Mouse (Mus musculus) cerebellum, adult 18-20 months (tissue): ENCODE measurements around the gene Sorbs2.
"Not testable (repeated sequence)": the region's sequence is repeated elsewhere in the genome, so short reads cannot be mapped to it uniquely, and the experiment has no call there.

Experiments
- DNase-seq, 2 experiments: peaks; one replicate each; pipeline ENCODE4 v3.0.0; 2021

Sorbs2 gene

DNA sequence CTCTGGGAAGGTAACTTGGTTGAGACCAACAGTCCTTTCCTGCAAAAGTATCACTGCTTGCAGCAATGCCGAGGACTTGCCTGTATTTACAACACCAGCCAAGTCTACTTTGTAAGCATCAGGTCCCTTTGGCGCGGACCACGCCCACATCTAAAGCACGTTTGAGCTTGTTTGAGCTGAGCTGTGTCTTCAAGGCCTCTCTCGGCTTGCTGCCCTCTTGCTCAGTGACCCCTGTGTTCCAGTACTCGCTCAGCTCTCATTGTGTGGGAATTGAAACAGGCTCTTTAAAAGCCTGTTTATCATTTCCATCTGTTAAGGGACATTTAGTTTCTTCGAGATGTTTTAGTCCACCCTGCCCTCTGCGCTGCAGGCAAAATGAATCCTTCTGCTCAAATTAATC, 350.8 kb downstream of the Sorbs2 start:
- DNase-seq: no peak

GRCm38 (mm10) chr8:45871587-45871986, 364.0 kb downstream of the Sorbs2 start:
- not testable (repeated sequence) for DNase-seq

DNA sequence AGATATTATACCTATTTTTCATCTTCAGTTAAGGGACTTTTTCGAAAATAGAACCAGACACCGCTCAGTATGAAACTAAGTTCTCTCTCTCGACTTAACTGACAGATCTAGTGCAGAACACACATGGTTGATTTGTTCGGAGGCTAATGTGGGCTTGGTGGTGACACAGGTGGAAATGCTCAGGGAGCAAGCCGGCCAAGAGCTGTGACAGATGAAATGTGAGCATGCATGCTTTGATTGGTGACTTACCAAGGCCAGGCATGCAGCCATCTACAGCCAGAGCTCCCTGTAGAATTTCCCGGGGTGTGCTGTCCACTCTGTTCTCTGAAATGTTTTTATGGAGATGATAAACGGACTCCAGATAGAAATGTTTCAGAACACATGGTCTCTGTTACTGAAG, 364.5 kb downstream of the Sorbs2 start:
- DNase-seq: no peak

- DNase-seq: peak; percentile 17 to 30
Observed at GRCm38 (mm10) chr8:45874945-45875626, 367.5 kb downstream of the Sorbs2 start.

GRCm38 (mm10) chr8:45876397-45876796, 368.8 kb downstream of the Sorbs2 start:
- DNase-seq: no peak
